Mouse (Mus musculus): Measurements from ENCODE around the gene Miga2. TPM values are rescaled to one million over a fixed set of nuclear protein-coding genes. Genes with fewer than 3 reads are reported as not detected.

Gene Miga2
- polyA plus RNA-seq (2015; fragmentation: Nextera tagmentation; extraction: Ambion mirVana) = 38.2 and 39.7 TPM in 2 replicates

GRCm38 (mm10) chr2:30363773-30364650 lies at the start of gene Miga2:
TSS of gene Miga2 (plus strand) at chr2:30364233.
- under 1% methylated on average over 44 of the region's 54 CpGs for WGBS

DNA sequence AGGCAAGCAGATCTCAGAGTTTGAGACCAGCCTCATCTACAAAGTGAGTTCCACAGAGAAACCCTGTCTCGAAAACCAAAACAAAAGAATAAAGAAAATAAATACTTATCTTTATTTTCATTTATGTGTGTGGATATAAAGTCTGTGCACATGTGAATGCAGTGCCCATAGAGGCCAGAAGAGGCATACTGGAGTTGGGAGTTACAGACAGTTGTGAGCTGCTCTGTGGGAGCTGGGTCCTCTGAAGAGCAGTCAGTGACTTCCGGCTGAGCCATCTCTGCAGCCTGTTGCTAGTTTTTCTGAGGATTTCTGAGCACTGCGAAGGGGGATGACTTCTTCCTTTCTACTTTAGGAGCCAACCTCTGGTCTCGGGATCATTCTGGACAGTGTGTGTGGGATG lies 47.9 kb upstream of the Miga2 start:
- ATAC-seq = no peak
- H3K4me1 ChIP-seq (ENCODE audit: control insufficient read depth, insufficient read depth, low read depth, low read length) = no peaks in the 10 kb centered on the region
- H3K36me3 ChIP-seq (ENCODE audit: control insufficient read depth, insufficient read depth, low read length) = peaks cover 54% of the 10 kb centered on the region
- no peaks in the 10 kb centered on the region for H3K27me3 ChIP-seq (replicated peaks; ENCODE audit: control insufficient read depth, insufficient read depth, low read length)
- 95% methylated on average over 4 of the region's 4 CpGs for WGBS
- no peak overlapping the region for H3K27ac ChIP-seq (ENCODE audit: low read depth, low read length)
- no peaks in the 10 kb centered on the region for H3K9me3 ChIP-seq (ENCODE audit: control insufficient read depth, low read length)
- no peak overlapping the region for H3K9ac ChIP-seq (ENCODE audit: low read depth, low read length)
- no peak overlapping the region for H3K4me2 ChIP-seq (ENCODE audit: low read length)
- H3K4me3 ChIP-seq (ENCODE audit: low read length) = no peak overlapping the region

More at GRCm38 (mm10) chr2:30363773-30364650, at the start of gene Miga2:
- H3K9ac ChIP-seq (ENCODE audit: low read depth, low read length) = peak within 1 kb of the TSS; percentile 93
- peak within 1 kb of the TSS; percentile 96 for H3K4me2 ChIP-seq (ENCODE audit: low read length)
- no peaks in the 10 kb centered on the region for H3K27me3 ChIP-seq (replicated peaks; ENCODE audit: control insufficient read depth, insufficient read depth, low read length)
- H3K27ac ChIP-seq (ENCODE audit: low read depth, low read length) = peak within 1 kb of the TSS; percentile 84
- no peaks in the 10 kb centered on the region for H3K9me3 ChIP-seq (ENCODE audit: control insufficient read depth, low read length)
- H3K4me1 ChIP-seq (ENCODE audit: control insufficient read depth, insufficient read depth, low read depth, low read length) = peaks cover 14% of the 10 kb centered on the region
- peaks cover 8% of the 10 kb centered on the region for H3K36me3 ChIP-seq (ENCODE audit: control insufficient read depth, insufficient read depth, low read length)
- peak; percentile 99 for ATAC-seq
- H3K4me3 ChIP-seq (ENCODE audit: low read length) = peak within 1 kb of the TSS; percentile 97

DNA sequence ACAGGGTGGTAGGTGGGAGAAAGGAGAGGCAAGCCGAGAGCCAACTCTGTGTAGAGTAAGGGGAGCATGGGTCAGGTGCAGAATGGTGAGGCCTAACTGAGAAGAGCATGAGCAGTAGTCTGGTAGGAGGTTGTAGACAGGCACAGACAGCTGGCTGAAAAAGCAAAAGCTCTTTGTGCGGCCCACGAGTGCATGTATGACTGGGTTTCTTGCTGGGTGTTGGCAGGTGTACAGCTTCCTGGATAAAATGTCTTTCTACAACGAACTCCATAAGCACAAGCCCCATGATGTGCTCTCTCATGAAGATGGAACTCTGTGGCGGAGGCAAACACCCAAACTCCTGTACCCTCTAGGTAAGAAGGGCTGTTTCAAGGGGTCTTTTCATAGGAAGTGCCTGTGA lies 47.1 kb upstream of the Miga2 start:
- H3K36me3 ChIP-seq (ENCODE audit: control insufficient read depth, insufficient read depth, low read length) = peaks cover 54% of the 10 kb centered on the region
- WGBS = 94% methylated on average over 5 of the region's 5 CpGs
- H3K4me3 ChIP-seq (ENCODE audit: low read length) = no peak overlapping the region
- H3K4me1 ChIP-seq (ENCODE audit: control insufficient read depth, insufficient read depth, low read depth, low read length) = no peaks in the 10 kb centered on the region
- no peak overlapping the region for H3K9ac ChIP-seq (ENCODE audit: low read depth, low read length)
- H3K4me2 ChIP-seq (ENCODE audit: low read length) = no peak overlapping the region
- H3K27ac ChIP-seq (ENCODE audit: low read depth, low read length) = no peak overlapping the region
- no peak for ATAC-seq
- H3K27me3 ChIP-seq (replicated peaks; ENCODE audit: control insufficient read depth, insufficient read depth, low read length) = no peaks in the 10 kb centered on the region
- no peaks in the 10 kb centered on the region for H3K9me3 ChIP-seq (ENCODE audit: control insufficient read depth, low read length)

DNA sequence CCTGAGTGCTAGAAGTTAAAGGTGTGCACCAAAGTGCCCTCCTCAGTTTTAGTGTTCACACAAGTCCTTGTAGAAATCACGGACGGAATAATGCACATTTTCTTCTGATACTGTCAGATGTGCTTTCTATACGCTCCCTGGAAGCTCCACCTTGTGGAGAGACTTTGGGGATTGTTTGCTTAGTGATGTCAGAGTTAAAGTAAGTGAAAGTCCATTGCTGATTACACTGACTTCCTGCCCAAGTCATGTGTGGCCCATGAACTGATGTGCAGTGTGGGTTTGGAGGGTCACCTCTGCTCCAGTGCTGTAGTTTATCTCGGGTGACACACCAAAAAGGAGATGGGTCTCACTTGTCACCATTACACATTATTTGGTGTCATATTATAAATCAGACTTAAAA lies 44.8 kb upstream of the Miga2 start:
- peaks cover 61% of the 10 kb centered on the region for H3K36me3 ChIP-seq (ENCODE audit: control insufficient read depth, insufficient read depth, low read length)
- no peaks in the 10 kb centered on the region for H3K4me1 ChIP-seq (ENCODE audit: control insufficient read depth, insufficient read depth, low read depth, low read length)
- no peak overlapping the region for H3K4me3 ChIP-seq (ENCODE audit: low read length)
- no peak overlapping the region for H3K4me2 ChIP-seq (ENCODE audit: low read length)
- no peak for ATAC-seq
- H3K9me3 ChIP-seq (ENCODE audit: control insufficient read depth, low read length) = no peaks in the 10 kb centered on the region
- 81% methylated on average over 4 of the region's 4 CpGs for WGBS
- no peak overlapping the region for H3K9ac ChIP-seq (ENCODE audit: low read depth, low read length)
- H3K27me3 ChIP-seq (replicated peaks; ENCODE audit: control insufficient read depth, insufficient read depth, low read length) = no peaks in the 10 kb centered on the region
- H3K27ac ChIP-seq (ENCODE audit: low read depth, low read length) = no peak overlapping the region

DNA sequence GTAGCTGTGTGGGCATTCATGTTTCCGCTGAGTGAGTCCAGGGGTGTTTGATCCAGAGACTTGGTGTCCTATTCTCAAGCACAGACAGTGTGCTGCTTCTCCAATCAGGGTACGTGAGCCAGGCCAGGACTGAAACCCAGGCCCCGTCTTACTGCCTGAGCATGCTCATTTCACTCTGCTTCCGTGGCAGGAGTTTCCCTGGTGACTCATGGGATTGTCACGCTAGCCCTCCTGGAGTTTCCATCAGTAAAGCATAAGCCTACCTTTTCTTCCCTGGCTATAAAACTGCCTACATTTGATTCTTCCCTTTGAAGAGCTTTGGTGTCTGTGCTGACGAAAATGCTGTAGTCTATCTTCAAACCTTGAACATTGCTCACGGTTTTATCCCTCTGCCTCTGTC lies 40.9 kb upstream of the Miga2 start:
- Histone ChIP-seq H3K4me1 (ENCODE audit: control insufficient read depth, insufficient read depth, low read depth, low read length) (no peaks in the 10 kb centered on the region), H3K9me3 (ENCODE audit: control insufficient read depth, low read length) (no peaks in the 10 kb centered on the region), H3K36me3 (ENCODE audit: control insufficient read depth, insufficient read depth, low read length) (peaks cover 57% of the 10 kb centered on the region), H3K9ac (ENCODE audit: low read depth, low read length) (no peak overlapping the region), H3K4me2 (ENCODE audit: low read length) (no peak overlapping the region), H3K27me3 (replicated peaks; ENCODE audit: control insufficient read depth, insufficient read depth, low read length) (no peaks in the 10 kb centered on the region), H3K27ac (ENCODE audit: low read depth, low read length) (no peak overlapping the region), H3K4me3 (ENCODE audit: low read length) (no peak overlapping the region)
- no peak for ATAC-seq
- 92% methylated on average over 7 of the region's 7 CpGs for WGBS

- H3K27me3 ChIP-seq (replicated peaks; ENCODE audit: control insufficient read depth, insufficient read depth, low read length) = no peaks in the 10 kb centered on the region
- WGBS = 92% methylated on average over 5 of the region's 5 CpGs
- H3K9me3 ChIP-seq (ENCODE audit: control insufficient read depth, low read length) = no peaks in the 10 kb centered on the region
- no peak overlapping the region for H3K27ac ChIP-seq (ENCODE audit: low read depth, low read length)
- H3K4me3 ChIP-seq (ENCODE audit: low read length) = no peak overlapping the region
- no peak overlapping the region for H3K9ac ChIP-seq (ENCODE audit: low read depth, low read length)
- no peak for ATAC-seq
- H3K4me2 ChIP-seq (ENCODE audit: low read length) = no peak overlapping the region
- peaks cover 57% of the 10 kb centered on the region for H3K36me3 ChIP-seq (ENCODE audit: control insufficient read depth, insufficient read depth, low read length)
- no peaks in the 10 kb centered on the region for H3K4me1 ChIP-seq (ENCODE audit: control insufficient read depth, insufficient read depth, low read depth, low read length)
Observed at GRCm38 (mm10) chr2:30325296-30325695, 38.7 kb upstream of the Miga2 start.

DNA sequence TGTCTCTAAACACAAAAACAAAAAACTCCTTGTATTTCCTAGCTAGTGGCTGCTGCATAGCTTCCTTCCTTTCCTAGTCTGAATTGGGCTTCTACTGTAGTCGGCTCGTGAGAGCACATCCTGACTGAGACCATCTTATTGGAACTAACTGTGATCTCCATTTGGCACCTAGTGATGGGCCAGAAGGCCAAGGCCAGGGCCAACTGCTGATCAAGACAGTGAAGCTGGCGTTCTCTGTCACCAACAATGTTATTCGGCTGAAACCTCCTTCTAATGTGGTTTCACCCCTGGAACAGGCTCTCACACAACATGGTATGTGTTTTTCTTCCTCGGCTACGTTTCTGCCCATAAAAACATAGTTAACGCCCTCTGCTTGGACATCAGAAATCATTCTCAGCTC lies 36.8 kb upstream of the Miga2 start:
- H3K4me1 ChIP-seq (ENCODE audit: control insufficient read depth, insufficient read depth, low read depth, low read length) = no peaks in the 10 kb centered on the region
- 91% methylated on average over 7 of the region's 7 CpGs for WGBS
- H3K4me2 ChIP-seq (ENCODE audit: low read length) = no peak overlapping the region
- no peaks in the 10 kb centered on the region for H3K9me3 ChIP-seq (ENCODE audit: control insufficient read depth, low read length)
- no peaks in the 10 kb centered on the region for H3K27me3 ChIP-seq (replicated peaks; ENCODE audit: control insufficient read depth, insufficient read depth, low read length)
- H3K4me3 ChIP-seq (ENCODE audit: low read length) = no peak overlapping the region
- no peak overlapping the region for H3K27ac ChIP-seq (ENCODE audit: low read depth, low read length)
- peaks cover 61% of the 10 kb centered on the region for H3K36me3 ChIP-seq (ENCODE audit: control insufficient read depth, insufficient read depth, low read length)
- no peak for ATAC-seq
- no peak overlapping the region for H3K9ac ChIP-seq (ENCODE audit: low read depth, low read length)

DNA sequence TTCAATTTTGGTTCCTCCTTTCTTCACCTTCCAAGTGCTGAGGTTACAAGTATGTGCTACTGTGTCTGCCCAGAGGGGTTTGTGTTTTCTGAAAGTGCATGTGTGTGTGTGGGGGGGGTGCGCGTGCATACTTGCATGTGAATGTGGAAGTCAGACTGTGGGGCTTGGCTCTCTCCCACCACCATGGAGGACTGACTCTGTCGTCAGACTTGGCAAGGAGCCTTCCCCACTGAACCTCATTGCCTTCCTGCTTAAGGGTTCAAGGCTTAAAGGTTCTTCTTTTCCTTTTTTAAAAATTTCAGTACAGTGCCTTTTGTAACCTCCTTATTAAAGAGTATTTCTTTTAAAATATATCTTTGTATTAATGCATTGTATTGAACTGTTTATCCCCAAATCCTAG lies 35.2 kb upstream of the Miga2 start:
- ATAC-seq = no peak
- Histone ChIP-seq H3K9me3 (ENCODE audit: control insufficient read depth, low read length) (no peaks in the 10 kb centered on the region), H3K27ac (ENCODE audit: low read depth, low read length) (no peak overlapping the region), H3K9ac (ENCODE audit: low read depth, low read length) (no peak overlapping the region), H3K4me2 (ENCODE audit: low read length) (no peak overlapping the region), H3K4me3 (ENCODE audit: low read length) (no peak overlapping the region), H3K36me3 (ENCODE audit: control insufficient read depth, insufficient read depth, low read length) (peaks cover 59% of the 10 kb centered on the region), H3K27me3 (replicated peaks; ENCODE audit: control insufficient read depth, insufficient read depth, low read length) (no peaks in the 10 kb centered on the region), H3K4me1 (ENCODE audit: control insufficient read depth, insufficient read depth, low read depth, low read length) (no peaks in the 10 kb centered on the region)
- 86% methylated on average over 3 of the region's 3 CpGs for WGBS

- WGBS = 96% methylated on average over 2 of the region's 2 CpGs
- no peak for ATAC-seq
Observed at GRCm38 (mm10) chr2:30335324-30335723, 28.7 kb upstream of the Miga2 start.

More at GRCm38 (mm10) chr2:30335324-30335723, 28.7 kb upstream of the Miga2 start:
- H3K9me3 ChIP-seq (ENCODE audit: control insufficient read depth, low read length) = no peaks in the 10 kb centered on the region
- H3K36me3 ChIP-seq (ENCODE audit: control insufficient read depth, insufficient read depth, low read length) = peaks cover 60% of the 10 kb centered on the region
- no peak overlapping the region for H3K4me2 ChIP-seq (ENCODE audit: low read length)
- no peak overlapping the region for H3K9ac ChIP-seq (ENCODE audit: low read depth, low read length)
- no peaks in the 10 kb centered on the region for H3K27me3 ChIP-seq (replicated peaks; ENCODE audit: control insufficient read depth, insufficient read depth, low read length)
- no peaks in the 10 kb centered on the region for H3K4me1 ChIP-seq (ENCODE audit: control insufficient read depth, insufficient read depth, low read depth, low read length)
- no peak overlapping the region for H3K27ac ChIP-seq (ENCODE audit: low read depth, low read length)
- no peak overlapping the region for H3K4me3 ChIP-seq (ENCODE audit: low read length)

All from hindbrain, embryonic 16.5 days (tissue).